Mouse (Mus musculus): ENCODE measurements around the gene Selenbp1. TPM values are rescaled to one million over a fixed set of nuclear protein-coding genes. Genes with fewer than 3 reads are reported as not detected.

Selenbp1 gene
- total and polyA plus RNA-seq, 3 experiments, result 0.25 TPM; not detected in 2

- Histone ChIP-seq H3K79me2 (replicated peaks; ENCODE audit: control insufficient read depth, extremely low read depth, insufficient read depth, poor library complexity, severe bottlenecking) (peaks cover 11% of the 10 kb centered on the region), H3K4me1 (ENCODE audit: control insufficient read depth in 1 of 2, insufficient read depth in 2 of 2) (peaks cover 3 to 45% of the 10 kb centered on the region in 2 experiments; a peak in 3 of 4 replicates), H3K27me3 (replicated peaks) (no peaks in the 10 kb centered on the region), H3K4me2 (ENCODE audit: insufficient read depth, low read depth, poor library complexity, severe bottlenecking) (no peak overlapping the region), H3K4me3 (replicated peaks in 1 of 3; ENCODE audit: low read depth in 2 of 3, low read length in 2 of 3, poor library complexity in 1 of 3) (no peak overlapping the region), H3K36me3 (replicated peaks in 1 of 2; ENCODE audit: control insufficient read depth in 1 of 2, insufficient read depth in 1 of 2, low read length in 1 of 2) (peaks cover 0 to 23% of the 10 kb centered on the region in 2 experiments), H3K27ac (ENCODE audit: insufficient read depth, low read depth) (no peak overlapping the region), H3K9ac (ENCODE audit: insufficient read depth, low read depth) (no peak overlapping the region), H3K9me3 (replicated peaks; ENCODE audit: low read length) (no peaks in the 10 kb centered on the region)
- DNase-seq (ENCODE audit: extremely low read depth), result no peak
- in situ Hi-C loops (cut with MboI; ENCODE audit: low pct_ligation_motif_present, low pct_unique_long_range_greater_than_20kb, low sequenced_read_pairs), result no loop called here
- dilution Hi-C loops (cut with MboI; ENCODE audit: extremely low pct_ligation_motif_present, extremely low pct_unique_long_range_greater_than_20kb, low sequenced_read_pairs), result no loop called here
- TF ChIP-seq CTCF (conservative IDR thresholded peaks at IDR 0.05 in 1 of 2, IDR thresholded peaks at IDR 0.05 in 1 of 2; ENCODE audit: low read depth in 2 of 2, low read length in 2 of 2) (no peak), UBTF (IDR thresholded peaks at IDR 0.05; ENCODE audit: low read depth, low read length) (no peak), POLR2A (IDR thresholded peaks at IDR 0.05; ENCODE audit: low read depth, low read length) (no peak), MAFK (IDR thresholded peaks at IDR 0.05; ENCODE audit: insufficient replicate concordance, low read length) (no peak), KAT2A (IDR thresholded peaks at IDR 0.05; ENCODE audit: insufficient replicate concordance, low read length) (no peak), GABPA (IDR thresholded peaks at IDR 0.05; ENCODE audit: insufficient replicate concordance, low read depth, low read length) (no peak), ELF1 (IDR thresholded peaks at IDR 0.05; ENCODE audit: low read depth, low read length) (no peak), PAX5 (IDR thresholded peaks at IDR 0.05; ENCODE audit: low read length) (no peak), POLR2AphosphoS2 (IDR thresholded peaks at IDR 0.05; ENCODE audit: low read depth, low read length) (no peak)
These were observed 39.7 kb downstream of the Selenbp1 start for GRCm38 (mm10) chr3:94972552-94972951.

GRCm38 (mm10) chr3:94973620-94974019 is 40.8 kb downstream of the Selenbp1 start:
- Histone ChIP-seq H3K4me3 (replicated peaks in 1 of 3; ENCODE audit: low read depth in 2 of 3, low read length in 2 of 3, poor library complexity in 1 of 3) (peak overlapping the region in 1 of 3 experiments; percentile 95), H3K27ac (ENCODE audit: insufficient read depth, low read depth) (no peak overlapping the region), H3K4me2 (ENCODE audit: insufficient read depth, low read depth, poor library complexity, severe bottlenecking) (peak overlapping the region; percentile 72), H3K9me3 (replicated peaks; ENCODE audit: low read length) (no peaks in the 10 kb centered on the region), H3K79me2 (replicated peaks; ENCODE audit: control insufficient read depth, extremely low read depth, insufficient read depth, poor library complexity, severe bottlenecking) (peaks cover 11% of the 10 kb centered on the region), H3K4me1 (ENCODE audit: control insufficient read depth in 1 of 2, insufficient read depth in 2 of 2) (peaks cover 3 to 52% of the 10 kb centered on the region in 2 experiments; a peak in 3 of 4 replicates), H3K27me3 (replicated peaks) (no peaks in the 10 kb centered on the region), H3K36me3 (replicated peaks in 1 of 2; ENCODE audit: control insufficient read depth in 1 of 2, insufficient read depth in 1 of 2, low read length in 1 of 2) (peaks cover 0 to 27% of the 10 kb centered on the region in 2 experiments), H3K9ac (ENCODE audit: insufficient read depth, low read depth) (0 out of 2 replicates have a peak overlapping the region, but pooled peaks have one; percentile 84)
- TF ChIP-seq JUND (conservative IDR thresholded peaks at IDR 0.05; ENCODE audit: low read depth, low read length) (no peak), TBP (conservative IDR thresholded peaks at IDR 0.05; ENCODE audit: low read depth, low read length) (peak; percentile 75), GABPA (IDR thresholded peaks at IDR 0.05; ENCODE audit: insufficient replicate concordance, low read depth, low read length) (no peak)
- dilution Hi-C loops (cut with MboI; ENCODE audit: extremely low pct_ligation_motif_present, extremely low pct_unique_long_range_greater_than_20kb, low sequenced_read_pairs) (no loop called here), in situ Hi-C loops (cut with MboI; ENCODE audit: low pct_ligation_motif_present, low pct_unique_long_range_greater_than_20kb, low sequenced_read_pairs) (no loop called here)
- DNase-seq (ENCODE audit: extremely low read depth), result no peak

- in situ Hi-C loops (cut with MboI; ENCODE audit: low pct_ligation_motif_present, low pct_unique_long_range_greater_than_20kb, low sequenced_read_pairs) (no loop called here), dilution Hi-C loops (cut with MboI; ENCODE audit: extremely low pct_ligation_motif_present, extremely low pct_unique_long_range_greater_than_20kb, low sequenced_read_pairs) (no loop called here)
- peaks cover 11% of the 10 kb centered on the region for H3K79me2 ChIP-seq (replicated peaks; ENCODE audit: control insufficient read depth, extremely low read depth, insufficient read depth, poor library complexity, severe bottlenecking)
- H3K27ac ChIP-seq (ENCODE audit: insufficient read depth, low read depth), result no peak overlapping the region
- H3K9ac ChIP-seq (ENCODE audit: insufficient read depth, low read depth), result peak overlapping the region; percentile 84
- no peak for DNase-seq (ENCODE audit: extremely low read depth)
- peaks cover 0 to 31% of the 10 kb centered on the region in 2 experiments for H3K36me3 ChIP-seq (replicated peaks in 1 of 2; ENCODE audit: control insufficient read depth in 1 of 2, insufficient read depth in 1 of 2, low read length in 1 of 2)
- TF ChIP-seq NELFE (IDR thresholded peaks at IDR 0.05; ENCODE audit: low read depth, low read length) (0 out of 2 replicates have a peak, but pooled peaks have one; percentile 69), RAD21 (IDR thresholded peaks at IDR 0.05; ENCODE audit: low read depth, low read length) (no peak)
- H3K4me2 ChIP-seq (ENCODE audit: insufficient read depth, low read depth, poor library complexity, severe bottlenecking), result peak overlapping the region; percentile 72
- H3K9me3 ChIP-seq (replicated peaks; ENCODE audit: low read length), result no peaks in the 10 kb centered on the region
- peak overlapping the region; percentile 53 to 95 (median 78) for H3K4me3 ChIP-seq (replicated peaks in 1 of 3; ENCODE audit: low read depth in 2 of 3, low read length in 2 of 3, poor library complexity in 1 of 3)
- H3K4me1 ChIP-seq (ENCODE audit: control insufficient read depth in 1 of 2, insufficient read depth in 2 of 2), result peaks cover 3 to 56% of the 10 kb centered on the region in 2 experiments; a peak in 3 of 4 replicates
- H3K27me3 ChIP-seq (replicated peaks), result no peaks in the 10 kb centered on the region
These were observed 41.2 kb downstream of the Selenbp1 start for GRCm38 (mm10) chr3:94974026-94974527.

Measured in CH12.LX (cell line).